Mouse (Mus musculus) CH12.LX (cell line): ENCODE results near the gene Rtf1. TPM values are rescaled to one million over a fixed set of nuclear protein-coding genes. Genes with fewer than 3 reads are reported as not detected.

ENCODE experiments used
- DNase-seq: peaks from one replicate; pipeline ENCODE4 v3.0.0-alpha.2; 2013; ENCODE audit errors: extremely low read depth
- H3K27ac ChIP-seq: 2 replicates; pipeline ENCODE4 v1.5.1; 2012; ENCODE audit warnings: low read depth, mild to moderate bottlenecking, control low read depth, moderate library complexity; ENCODE audit not compliant: insufficient read depth
- H3K27me3 ChIP-seq: replicated peaks from 2 replicates; pipeline ENCODE3; 2012; ENCODE audit warnings: inconsistent platforms
- H3K36me3 ChIP-seq, 2 experiments: replicated peaks in 1 of 2; 2 replicates each; pipeline versions ENCODE3 to v1.6.1; 2012; ENCODE audit warnings: inconsistent platforms in 1 of 2, low read length in 1 of 2, mild to moderate bottlenecking in 1 of 2, mixed read lengths in 1 of 2, moderate library complexity in 1 of 2; ENCODE audit not compliant: control insufficient read depth in 1 of 2, insufficient read depth in 1 of 2
- H3K4me1 ChIP-seq, 2 experiments: 2 replicates each; pipeline ENCODE4 v1.6.1; 2012; ENCODE audit warnings: inconsistent platforms in 1 of 2, moderate library complexity in 1 of 2; ENCODE audit not compliant: insufficient read depth in 2 of 2, control insufficient read depth in 1 of 2
- H3K4me2 ChIP-seq: 2 replicates; pipeline ENCODE4 v1.6.1; 2012; ENCODE audit warnings: low read depth, mild to moderate bottlenecking, control low read depth; ENCODE audit not compliant: poor library complexity, insufficient read depth, severe bottlenecking
- H3K4me3 ChIP-seq, 3 experiments: fragments of 150-350 bp in 1 of 3; sonication (generic) in 1 of 3; replicated peaks in 1 of 3; 2 replicates each; pipeline versions ENCODE3 to v1.5.1; 2011 to 2012; ENCODE audit warnings: low read depth in 2 of 3, low read length in 2 of 3, mild to moderate bottlenecking in 2 of 3, moderate library complexity in 2 of 3, control low read depth in 1 of 3, improper control_type of control experiment in 1 of 3, inconsistent platforms in 1 of 3, mixed read lengths in 1 of 3; ENCODE audit not compliant: poor library complexity in 1 of 3
- H3K79me2 ChIP-seq: replicated peaks from 2 replicates; pipeline ENCODE4 v1.6.1; 2012; ENCODE audit warnings: mild to moderate bottlenecking, moderate library complexity; ENCODE audit not compliant: control insufficient read depth, poor library complexity, insufficient read depth, severe bottlenecking; ENCODE audit errors: extremely low read depth
- H3K9ac ChIP-seq: 2 replicates; pipeline ENCODE4 v1.6.1; 2012; ENCODE audit warnings: low read depth, mild to moderate bottlenecking, control low read depth, moderate library complexity; ENCODE audit not compliant: insufficient read depth
- H3K9me3 ChIP-seq: replicated peaks from 2 replicates; pipeline ENCODE3; 2012; ENCODE audit warnings: low read length, inconsistent platforms, mixed read lengths
- BHLHE40 ChIP-seq: IDR thresholded peaks from 2 replicates; pipeline ENCODE4 v1.6.1; 2011; ENCODE audit warnings: mild to moderate bottlenecking, low read depth, low read length, improper control_type of control experiment
- CHD1 ChIP-seq: IDR thresholded peaks from 2 replicates; pipeline ENCODE4 v1.6.1; 2012; ENCODE audit warnings: low read depth, low read length, improper control_type of control experiment, inconsistent platforms
- CHD2 ChIP-seq: IDR thresholded peaks from 2 replicates; pipeline ENCODE4 v1.6.1; 2011; ENCODE audit warnings: low read length, improper control_type of control experiment
- E2F4 ChIP-seq: IDR thresholded peaks from 2 replicates; pipeline ENCODE4 v1.6.1; 2011; ENCODE audit warnings: low read depth, low read length, improper control_type of control experiment; ENCODE audit not compliant: insufficient replicate concordance
- ELF1 ChIP-seq: IDR thresholded peaks from 2 replicates; pipeline ENCODE4 v1.6.1; 2014; ENCODE audit warnings: low read depth, mild to moderate bottlenecking, inconsistent platforms, low read length, improper control_type of control experiment
- EP300 ChIP-seq: IDR thresholded peaks from 2 replicates; pipeline ENCODE4 v1.6.1; 2011; ENCODE audit warnings: low read length, improper control_type of control experiment
- ETS1 ChIP-seq: conservative IDR thresholded peaks from 2 replicates; pipeline ENCODE4 v1.6.1; 2012; ENCODE audit warnings: low read depth, mild to moderate bottlenecking, inconsistent platforms, low read length, improper control_type of control experiment, moderate library complexity
- IRF4 ChIP-seq: IDR thresholded peaks from 2 replicates; pipeline ENCODE4 v1.6.1; 2014; ENCODE audit warnings: low read depth, mild to moderate bottlenecking, inconsistent platforms, low read length, improper control_type of control experiment
- JUN ChIP-seq: IDR thresholded peaks from 2 replicates; pipeline ENCODE4 v1.6.1; 2011; ENCODE audit warnings: low read depth, mild to moderate bottlenecking, low read length, improper control_type of control experiment, moderate library complexity; ENCODE audit not compliant: insufficient read depth
- MAX ChIP-seq: IDR thresholded peaks from 2 replicates; pipeline ENCODE4 v1.6.1; 2011; ENCODE audit warnings: low read length, improper control_type of control experiment
- MAZ ChIP-seq: IDR thresholded peaks from 2 replicates; pipeline ENCODE4 v1.6.1; 2012; ENCODE audit warnings: low read depth, mild to moderate bottlenecking, inconsistent platforms, low read length, improper control_type of control experiment, moderate library complexity
- MXI1 ChIP-seq: IDR thresholded peaks from 2 replicates; pipeline ENCODE4 v1.6.1; 2011; ENCODE audit warnings: mild to moderate bottlenecking, low read depth, low read length, improper control_type of control experiment
- POLR2A ChIP-seq: IDR thresholded peaks from 2 replicates; pipeline ENCODE4 v1.6.1; 2011; ENCODE audit warnings: low read depth, mild to moderate bottlenecking, improper control_type of control experiment, low read length
- RCOR1 ChIP-seq: conservative IDR thresholded peaks from 2 replicates; pipeline ENCODE4 v1.6.1; 2012; ENCODE audit warnings: low read depth, mild to moderate bottlenecking, inconsistent platforms, low read length, improper control_type of control experiment
- SIN3A ChIP-seq: IDR thresholded peaks from 2 replicates; pipeline ENCODE4 v1.6.1; 2012; ENCODE audit warnings: low read length, improper control_type of control experiment, inconsistent platforms
- UBTF ChIP-seq: IDR thresholded peaks from 2 replicates; pipeline ENCODE4 v1.6.1; 2012; ENCODE audit warnings: low read depth, mild to moderate bottlenecking, inconsistent platforms, low read length, improper control_type of control experiment, moderate library complexity
- USF1 ChIP-seq: IDR thresholded peaks from 2 replicates; pipeline ENCODE4 v1.6.1; 2014; ENCODE audit warnings: low read depth, mild to moderate bottlenecking, inconsistent platforms, low read length, improper control_type of control experiment
- dilution Hi-C: fragments of 300-500 bp; cut with MboI; formaldehyde crosslinking; loops from 2 replicates; pipeline ENCODE4 v1.14.3; 2020; ENCODE audit warnings: low sequenced_read_pairs; ENCODE audit not compliant: extremely low pct_unique_long_range_greater_than_20kb, extremely low pct_ligation_motif_present
- in situ Hi-C: fragments of 300-500 bp; cut with MboI; formaldehyde crosslinking; loops from 3 replicates; pipeline ENCODE4 v1.14.3; 2019; ENCODE audit warnings: low sequenced_read_pairs, low pct_ligation_motif_present, low pct_unique_long_range_greater_than_20kb, mixed read lengths
- polyA plus RNA-seq: library from polyadenylated mRNA; unstranded; fragments of >175 nt; gene quantifications from 2 replicates; pipeline ENCODE4 v1.2.1, GENCODE M21; 2012; ENCODE audit warnings: low read depth; ENCODE audit not compliant: insufficient read length
- total RNA-seq, 2 experiments: library from RNA; depleted of rRNA; stranded (reverse); fragments of 300-350 nt in 1 of 2; fragments of >200 nt in 1 of 2; gene quantifications; 2 replicates each; pipeline ENCODE4 v1.2.3; 2012 to 2014

The Rtf1 gene
- total and polyA plus RNA-seq, 3 experiments = 9.7 to 50.3 (median 11.3) TPM

- no peak for TF ChIP-seq CHD2
- TF ChIP-seq POLR2A = no peak
- TF ChIP-seq JUN = no peak
- TF ChIP-seq E2F4 = no peak
- no peak for TF ChIP-seq ETS1
- no peak for TF ChIP-seq ELF1
- TF ChIP-seq IRF4 = no peak
- TF ChIP-seq, all 38 proteins: peak for 0
- Histone ChIP-seq H3K4me1 (no peaks in the 10 kb centered on the region), H3K4me2 (no peak overlapping the region), H3K36me3 (peaks cover 60 to 89% of the 10 kb centered on the region in 2 experiments), H3K27me3 (no peaks in the 10 kb centered on the region), H3K79me2 (no peaks in the 10 kb centered on the region), H3K27ac (no peak overlapping the region), H3K4me3 (no peak overlapping the region), H3K9me3 (no peaks in the 10 kb centered on the region), H3K9ac (no peak overlapping the region)
- no peak for DNase-seq
- in situ Hi-C loops (no loop called here), dilution Hi-C loops (no loop called here)
Measured at GRCm38 (mm10) chr2:119727762-119728416, 53.0 kb downstream of the Rtf1 start.

DNA sequence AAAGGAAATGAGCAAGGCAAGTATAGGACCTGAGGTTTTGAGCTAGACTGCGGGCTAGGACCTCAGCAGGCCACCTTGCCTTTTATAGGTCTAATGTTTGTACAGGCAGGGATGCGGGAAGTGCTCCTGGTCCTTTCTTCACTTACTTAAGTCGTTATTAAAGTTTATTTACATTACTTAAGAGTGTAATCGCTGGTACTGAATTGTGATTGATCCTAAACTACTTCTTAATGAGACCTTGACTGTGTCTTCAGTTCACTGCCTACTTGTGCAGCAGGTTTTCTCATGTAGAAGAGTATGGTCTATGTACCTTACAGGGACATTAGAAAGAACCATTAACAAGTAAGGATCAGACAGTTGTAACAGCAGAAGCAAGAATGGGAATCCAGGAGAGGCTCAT, 55.9 kb downstream of the Rtf1 start:
- no peaks in the 10 kb centered on the region for H3K4me1 ChIP-seq
- H3K4me3 ChIP-seq = no peak overlapping the region
- DNase-seq = no peak
- in situ Hi-C loops = no loop called here
- H3K36me3 ChIP-seq = peaks cover 61 to 92% of the 10 kb centered on the region in 2 experiments
- H3K4me2 ChIP-seq = no peak overlapping the region
- no peaks in the 10 kb centered on the region for H3K27me3 ChIP-seq
- no peak overlapping the region for H3K27ac ChIP-seq
- H3K79me2 ChIP-seq = no peaks in the 10 kb centered on the region
- dilution Hi-C loops = no loop called here
- H3K9me3 ChIP-seq = no peaks in the 10 kb centered on the region
- TF ChIP-seq UBTF = no peak
- TF ChIP-seq, all 38 proteins: peak for 0
- no peak overlapping the region for H3K9ac ChIP-seq

DNA sequence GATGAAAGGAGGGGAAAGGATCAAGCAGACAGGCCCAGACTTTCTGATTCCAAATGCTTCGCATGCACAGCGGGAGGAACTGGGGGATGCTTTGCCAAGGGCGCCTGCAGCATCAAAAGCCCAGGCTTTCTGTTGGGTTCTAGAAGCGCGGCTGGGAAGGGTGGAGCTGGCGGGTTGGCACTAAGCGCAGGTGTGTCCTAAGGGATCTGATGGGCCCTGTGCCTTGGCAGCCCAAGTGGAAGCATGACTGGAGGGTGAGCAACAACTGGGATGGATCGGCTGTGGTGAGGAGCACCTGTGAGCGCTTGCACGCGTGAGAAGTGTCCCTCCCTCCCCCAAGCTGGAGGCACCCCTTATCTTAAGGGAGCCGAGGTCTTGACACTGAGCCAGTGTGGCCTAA, 62.3 kb downstream of the Rtf1 start:
- Histone ChIP-seq H3K36me3 (peaks cover 19 to 38% of the 10 kb centered on the region in 2 experiments), H3K4me1 (peaks cover 6 to 20% of the 10 kb centered on the region in 2 experiments), H3K4me3 (no peak overlapping the region), H3K9ac (no peak overlapping the region), H3K27me3 (no peaks in the 10 kb centered on the region), H3K27ac (no peak overlapping the region), H3K79me2 (no peaks in the 10 kb centered on the region), H3K9me3 (no peaks in the 10 kb centered on the region), H3K4me2 (no peak overlapping the region)
- dilution Hi-C loops = no loop called here
- DNase-seq = no peak
- TF ChIP-seq MXI1 (no peak), BHLHE40 (no peak), MAX (no peak), CHD2 (no peak), RCOR1 (no peak), CHD1 (no peak), JUN (no peak), ETS1 (no peak), SIN3A (no peak), USF1 (no peak), MAZ (no peak), EP300 (no peak)
- in situ Hi-C loops = no loop called here
